Mouse (Mus musculus) testis, adult 2 months (tissue): Measurements from ENCODE around the gene Traf2. TPM values are rescaled to one million over a fixed set of nuclear protein-coding genes. Genes with fewer than 3 reads are reported as not detected.

ENCODE experiments used
- H3K27ac ChIP-seq: fragments of 200-500 bp; 2 replicates; pipeline ENCODE4 v1.5.1; 2012; ENCODE audit warnings: low read depth, low read length; ENCODE audit not compliant: control insufficient read depth, insufficient read depth
- H3K27me3 ChIP-seq: fragments of 200-500 bp; 2 replicates; pipeline ENCODE4 v1.6.1; 2012; ENCODE audit warnings: mild to moderate bottlenecking, low read length, moderate library complexity; ENCODE audit not compliant: control insufficient read depth, insufficient read depth
- H3K36me3 ChIP-seq: fragments of 200-500 bp; 2 replicates; pipeline ENCODE4 v1.6.1; 2012; ENCODE audit warnings: mild to moderate bottlenecking, low read length; ENCODE audit not compliant: control insufficient read depth, insufficient read depth
- H3K4me1 ChIP-seq: fragments of 200-500 bp; 2 replicates; pipeline ENCODE4 v1.6.1; 2012; ENCODE audit warnings: low read length; ENCODE audit not compliant: control insufficient read depth, insufficient read depth
- H3K4me3 ChIP-seq: fragments of 200-500 bp; 2 replicates; pipeline ENCODE4 v1.5.1; 2012; ENCODE audit warnings: low read depth, mild to moderate bottlenecking, low read length, moderate library complexity, mixed read lengths; ENCODE audit not compliant: control insufficient read depth
- CTCF ChIP-seq: fragments of 200-500 bp; IDR thresholded peaks from 2 replicates; pipeline ENCODE4 v1.5.1; 2012; ENCODE audit warnings: low read depth, mild to moderate bottlenecking, inconsistent platforms, low read length, moderate library complexity; ENCODE audit not compliant: control insufficient read depth, insufficient read depth, insufficient replicate concordance
- POLR2A ChIP-seq: fragments of 200-500 bp; IDR thresholded peaks from 2 replicates; pipeline ENCODE4 v1.6.1; 2012; ENCODE audit warnings: low read depth, mild to moderate bottlenecking, inconsistent platforms, low read length, moderate library complexity; ENCODE audit not compliant: control insufficient read depth
- polyA plus RNA-seq: library from polyadenylated mRNA; depleted of rRNA; stranded (reverse); fragments of >200 nt; gene quantifications from 2 replicates; pipeline ENCODE4 v1.2.3, GENCODE M21; 2012

Traf2 gene
- polyA plus RNA-seq, 1 experiment = 12.2 TPM

DNA sequence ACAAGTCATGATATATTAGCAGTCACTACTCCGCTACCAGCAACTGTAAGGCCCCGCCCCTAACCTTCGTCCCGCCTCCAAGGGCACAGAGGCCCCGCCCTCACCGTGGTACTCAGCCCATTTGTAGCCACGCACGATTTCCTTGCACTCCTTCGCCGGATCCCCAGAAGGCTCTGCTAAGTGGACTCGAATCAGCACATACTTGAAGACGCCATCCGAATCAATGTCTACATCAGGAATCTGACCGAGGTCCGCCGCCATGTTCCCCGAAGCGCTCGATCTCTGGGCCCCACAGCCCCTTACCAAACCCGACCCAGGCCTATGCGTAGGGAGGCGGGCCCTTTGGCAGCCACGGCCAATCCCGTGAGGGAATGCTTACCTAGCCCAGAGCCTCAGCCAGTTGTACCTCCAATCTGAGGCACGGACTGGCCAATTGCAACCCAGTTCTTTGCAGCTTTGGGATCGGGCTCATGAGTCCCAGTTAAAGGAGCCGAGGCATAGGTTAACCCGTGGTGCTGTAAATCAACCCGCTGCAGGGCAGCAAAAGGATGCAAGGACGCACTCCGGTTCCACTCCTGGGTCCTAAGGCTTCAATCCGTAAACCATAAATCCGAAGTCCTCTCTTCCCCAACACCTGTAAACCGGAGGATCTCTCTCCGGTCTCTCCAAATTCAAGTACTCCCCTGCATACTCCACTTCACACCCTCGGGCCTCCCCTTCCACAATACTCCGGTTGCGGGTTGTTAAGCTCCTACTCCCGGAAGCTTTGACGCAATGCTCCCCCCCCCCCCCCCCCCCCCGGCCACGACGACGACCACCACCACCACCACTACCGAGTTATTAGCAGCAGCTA, 28.1 kb upstream of the Traf2 start, which contains the start of the genes Mamdc4 and Phpt1:
Gene Mamdc4 (minus strand): TSS at position 267 of the 853 bp plus-strand sequence.
Gene Phpt1 (minus strand): TSS at position 646 of the 853 bp plus-strand sequence.
- Histone ChIP-seq H3K36me3 (no peaks in the 10 kb centered on the region), H3K27me3 (no peaks in the 10 kb centered on the region), H3K27ac (peak within 1 kb of the TSS; percentile 45), H3K4me3 (peak within 1 kb of the TSS; percentile 80), H3K4me1 (peaks cover 50% of the 10 kb centered on the region)
- TF ChIP-seq CTCF = no peak
- TF ChIP-seq POLR2A = peak; percentile 76

DNA sequence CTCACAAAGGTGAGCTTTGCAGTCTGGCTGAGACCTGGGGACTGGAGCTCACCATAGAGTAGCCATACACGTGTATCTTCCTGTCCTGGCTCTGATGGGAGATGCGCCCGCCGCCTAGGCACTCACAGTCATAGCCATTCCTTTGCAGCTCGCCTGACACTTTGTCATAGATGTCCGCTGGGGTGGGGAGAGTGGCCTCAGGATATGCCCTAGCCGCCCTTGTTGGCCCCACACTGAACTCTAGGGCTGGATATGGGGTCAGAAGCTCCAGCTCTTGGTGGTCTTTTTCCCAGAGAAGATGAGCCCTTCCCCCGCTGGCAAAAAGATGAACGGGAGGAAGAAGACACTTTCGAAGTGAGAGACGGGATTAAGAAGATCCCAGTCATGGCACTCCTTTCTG, 27.4 kb upstream of the Traf2 start:
- Histone ChIP-seq H3K4me1 (peaks cover 44% of the 10 kb centered on the region), H3K4me3 (peak overlapping the region; percentile 80), H3K27me3 (no peaks in the 10 kb centered on the region), H3K27ac (peak overlapping the region; percentile 45), H3K36me3 (no peaks in the 10 kb centered on the region)
- TF ChIP-seq POLR2A (no peak), CTCF (no peak)

GRCm38 (mm10) chr2:25573068-25573467, 26.3 kb upstream of the Traf2 start:
- TF ChIP-seq POLR2A (no peak), CTCF (no peak)
- Histone ChIP-seq H3K4me1 (peaks cover 36% of the 10 kb centered on the region), H3K4me3 (no peak overlapping the region), H3K27me3 (no peaks in the 10 kb centered on the region), H3K27ac (no peak overlapping the region), H3K36me3 (no peaks in the 10 kb centered on the region)

GRCm38 (mm10) chr2:25571221-25571620, 24.5 kb upstream of the Traf2 start:
- H3K36me3 ChIP-seq = no peaks in the 10 kb centered on the region
- TF ChIP-seq CTCF = no peak
- no peak for TF ChIP-seq POLR2A
- H3K4me3 ChIP-seq = no peak overlapping the region
- no peak overlapping the region for H3K27ac ChIP-seq
- H3K27me3 ChIP-seq = no peaks in the 10 kb centered on the region
- peaks cover 19% of the 10 kb centered on the region for H3K4me1 ChIP-seq

DNA sequence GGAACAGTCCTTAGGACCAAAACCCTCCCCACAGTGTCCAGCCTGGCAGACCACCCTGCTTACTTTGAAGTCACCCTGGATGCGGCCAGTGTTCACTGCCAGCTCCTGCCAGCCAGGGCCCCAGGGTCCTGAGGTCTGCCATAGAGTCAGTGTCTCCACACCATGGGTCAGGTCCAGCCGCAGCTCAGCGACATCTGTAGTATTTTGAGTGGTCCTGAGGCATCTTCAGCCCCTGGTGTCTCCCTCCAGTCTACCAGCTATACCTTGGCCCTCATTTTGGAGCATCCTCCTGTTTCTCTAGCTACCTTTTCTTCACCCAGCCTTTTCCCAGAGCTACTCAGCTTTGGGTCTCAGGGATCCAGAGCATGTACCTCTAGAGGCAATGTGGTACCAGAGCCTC, 22.6 kb upstream of the Traf2 start:
- Histone ChIP-seq H3K4me3 (no peak overlapping the region), H3K27ac (no peak overlapping the region), H3K36me3 (no peaks in the 10 kb centered on the region; the same call in 1 of the 2 replicates), H3K4me1 (peaks cover 7% of the 10 kb centered on the region), H3K27me3 (no peaks in the 10 kb centered on the region)
- no peak for TF ChIP-seq POLR2A
- no peak for TF ChIP-seq CTCF

DNA sequence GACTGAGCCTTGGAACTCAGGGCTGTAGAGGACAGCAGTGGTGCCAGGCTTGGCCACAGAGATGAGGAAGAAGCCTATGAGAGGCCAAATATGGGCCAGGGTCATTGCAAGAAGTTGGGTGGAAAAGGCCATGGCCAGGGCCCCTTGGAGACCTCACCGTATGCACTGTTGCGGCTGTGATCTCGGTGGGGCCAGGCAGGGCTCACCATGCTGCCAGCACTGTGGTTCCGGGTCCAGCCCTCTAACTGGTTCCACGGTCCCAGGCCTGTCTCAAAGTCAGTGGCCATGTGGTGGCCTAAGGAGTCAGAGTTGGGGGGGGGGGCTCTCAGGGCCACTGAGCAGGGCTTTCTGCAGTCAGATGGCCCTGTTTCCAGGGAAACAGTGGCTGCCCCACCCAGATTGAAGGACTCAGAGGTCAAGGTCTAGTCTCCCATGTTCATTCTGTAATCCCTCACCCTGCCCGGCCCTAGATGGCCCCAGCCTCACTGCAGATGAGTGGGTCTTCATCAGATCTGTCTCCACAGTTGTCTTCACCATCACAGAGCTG, 21.8 kb upstream of the Traf2 start:
- Histone ChIP-seq H3K4me1 (peaks cover 4% of the 10 kb centered on the region), H3K4me3 (no peak overlapping the region), H3K27me3 (no peaks in the 10 kb centered on the region), H3K27ac (no peak overlapping the region), H3K36me3 (no peaks in the 10 kb centered on the region; the same call in 1 of the 2 replicates)
- TF ChIP-seq POLR2A (no peak), CTCF (no peak)

DNA sequence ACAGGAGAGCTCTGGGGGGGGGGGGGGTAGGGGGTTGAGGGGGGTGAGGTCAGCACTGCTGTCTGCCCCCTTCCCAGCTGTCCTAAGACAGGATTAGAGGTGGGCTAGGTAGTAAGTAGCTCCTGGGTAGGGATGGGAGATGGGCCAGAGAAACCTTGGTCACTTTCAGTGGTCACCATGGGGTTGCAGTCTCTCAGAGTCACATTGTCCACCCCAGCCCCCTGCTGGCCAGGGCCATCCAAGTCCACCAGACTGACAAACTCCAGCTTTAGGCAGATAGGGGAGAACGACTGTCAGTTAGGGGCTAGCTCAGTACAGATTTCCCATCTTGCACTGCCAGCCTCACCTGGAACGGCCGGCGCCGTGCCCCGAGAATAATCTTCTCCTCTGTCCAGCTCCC, 19.8 kb upstream of the Traf2 start:
- H3K27ac ChIP-seq = no peak overlapping the region
- H3K27me3 ChIP-seq = no peaks in the 10 kb centered on the region
- H3K4me1 ChIP-seq = peaks cover 2% of the 10 kb centered on the region; the same call in 1 of the 2 replicates
- no peak overlapping the region for H3K4me3 ChIP-seq
- TF ChIP-seq POLR2A (no peak), CTCF (no peak)
- no peaks in the 10 kb centered on the region; the same call in 1 of the 2 replicates for H3K36me3 ChIP-seq
